Mouse (Mus musculus) left cerebral cortex, adult 9 months (tissue): ENCODE results near the gene Sh3rf3.

Experiments
- DNase-seq, 2 experiments: peaks; one replicate each; pipeline ENCODE4 v3.0.0; 2022; ENCODE audit warnings: low spot score in 2 of 2

The Sh3rf3 gene

GRCm38 (mm10) chr10:59166104-59166944 is 353.2 kb downstream of the Sh3rf3 start:
- DNase-seq = peak in 1 of 2 experiments; percentile 68

DNA sequence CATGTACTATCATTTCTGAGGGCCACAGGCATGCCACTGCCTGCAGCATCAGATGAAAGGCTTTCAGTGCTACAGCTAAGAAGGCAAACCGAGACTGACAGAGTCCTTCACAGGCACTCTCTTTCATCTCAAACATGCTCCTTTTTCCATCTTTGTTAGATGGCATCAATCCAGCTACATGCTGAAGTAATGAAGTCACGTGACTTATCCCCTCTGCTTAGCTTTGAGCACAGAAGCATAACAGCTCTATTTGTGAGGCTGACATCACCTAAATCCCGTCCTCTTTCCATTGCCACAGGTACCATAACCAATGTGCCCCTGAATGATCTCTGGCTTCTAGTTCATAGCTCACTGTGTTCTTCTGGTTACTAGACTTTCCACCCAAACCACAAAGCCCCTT is 357.9 kb downstream of the Sh3rf3 start:
- no peak for DNase-seq

DNA sequence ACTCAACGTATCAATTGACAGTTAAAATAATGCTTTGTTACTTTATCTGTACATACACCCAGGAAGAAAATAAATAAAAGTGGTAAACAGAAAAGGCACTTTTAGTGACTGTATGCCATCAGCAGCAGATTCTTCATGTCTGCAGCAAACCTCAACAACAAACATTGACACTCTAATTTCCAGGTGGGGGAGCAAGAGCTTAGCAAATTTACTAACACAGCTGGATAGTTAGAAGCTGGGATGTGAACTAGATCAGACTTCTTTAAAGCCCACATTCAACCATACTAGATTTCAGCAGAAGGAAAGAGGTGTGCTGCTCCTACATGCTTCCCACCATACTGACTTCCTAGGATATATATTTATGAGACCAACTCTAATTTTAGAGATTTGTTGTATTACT is 359.4 kb downstream of the Sh3rf3 start:
- no peak for DNase-seq

- DNase-seq = no peak
Measured at GRCm38 (mm10) chr10:59179620-59180019, 366.5 kb downstream of the Sh3rf3 start.

- DNase-seq = no peak
Measured at GRCm38 (mm10) chr10:59182306-59182705, 369.1 kb downstream of the Sh3rf3 start.
